Mouse (Mus musculus) midbrain, embryonic 14.5 days (tissue): ENCODE measurements at regions not wholly inside any gene's neighbourhood (a gene's known extent, or its start where the extent isn't known, plus 50 kb on each side); places are given as distances from the start of the nearest gene placed in this dataset.

Experiments used
- ATAC-seq: fragments of 200-750 bp; cut with Nextera tagmentation; 2 replicates; pipeline ENCODE4 v1.8.0; 2017; ENCODE audit warnings: moderate number of reproducible peaks, moderate library complexity; ENCODE audit not compliant: low FRiP score, low TSS enrichment
- DNase-seq: peaks from one replicate; pipeline ENCODE4 v3.0.0-alpha.2; 2015
- H3K27ac ChIP-seq: fragments of 300-500 bp; sonication (generic); replicated peaks from 2 replicates; pipeline ENCODE4 v1.5.1; 2014; ENCODE audit warnings: mild to moderate bottlenecking, low read depth, low read length, moderate library complexity
- H3K27me3 ChIP-seq: fragments of 300-500 bp; sonication (generic); 2 replicates; pipeline ENCODE4 v1.6.1; 2014; ENCODE audit warnings: low read length, control low read depth, mixed read lengths; ENCODE audit not compliant: control insufficient read depth, insufficient read depth
- H3K36me3 ChIP-seq: fragments of 300-500 bp; sonication (generic); 2 replicates; pipeline ENCODE4 v1.6.1; 2014; ENCODE audit warnings: low read length, control low read depth; ENCODE audit not compliant: control insufficient read depth, insufficient read depth
- H3K4me1 ChIP-seq: fragments of 300-500 bp; sonication (generic); 2 replicates; pipeline ENCODE4 v1.6.1; 2014; ENCODE audit warnings: mild to moderate bottlenecking, antibody characterized with exemption, low read length, control low read depth; ENCODE audit not compliant: control insufficient read depth, insufficient read depth
- H3K4me2 ChIP-seq: fragments of 300-500 bp; sonication (generic); 2 replicates; pipeline ENCODE4 v1.6.1; 2014; ENCODE audit warnings: mild to moderate bottlenecking, low read length, moderate library complexity
- H3K4me3 ChIP-seq: fragments of 300-500 bp; sonication (generic); replicated peaks from 2 replicates; pipeline ENCODE4 v1.5.1; 2014; ENCODE audit warnings: low read depth, low read length
- H3K9ac ChIP-seq: fragments of 300-500 bp; sonication (generic); replicated peaks from 2 replicates; pipeline ENCODE4 v1.6.1; 2014; ENCODE audit warnings: mild to moderate bottlenecking, low read length, moderate library complexity
- H3K9me3 ChIP-seq: fragments of 300-500 bp; sonication (generic); 2 replicates; pipeline ENCODE4 v1.6.1; 2016; ENCODE audit warnings: low read length, control low read depth, mixed read lengths; ENCODE audit not compliant: control insufficient read depth
- WGBS: fragments of 180-500 bp; shearing (Covaris S2); extraction: QIAGEN DNeasy Blood & Tissue Kit; methylation state at CpG from one replicate; pipeline ENCODE4 v1.1.7; 2014; 5-methylcytosine and 5-hydroxymethylcytosine counted together

DNA sequence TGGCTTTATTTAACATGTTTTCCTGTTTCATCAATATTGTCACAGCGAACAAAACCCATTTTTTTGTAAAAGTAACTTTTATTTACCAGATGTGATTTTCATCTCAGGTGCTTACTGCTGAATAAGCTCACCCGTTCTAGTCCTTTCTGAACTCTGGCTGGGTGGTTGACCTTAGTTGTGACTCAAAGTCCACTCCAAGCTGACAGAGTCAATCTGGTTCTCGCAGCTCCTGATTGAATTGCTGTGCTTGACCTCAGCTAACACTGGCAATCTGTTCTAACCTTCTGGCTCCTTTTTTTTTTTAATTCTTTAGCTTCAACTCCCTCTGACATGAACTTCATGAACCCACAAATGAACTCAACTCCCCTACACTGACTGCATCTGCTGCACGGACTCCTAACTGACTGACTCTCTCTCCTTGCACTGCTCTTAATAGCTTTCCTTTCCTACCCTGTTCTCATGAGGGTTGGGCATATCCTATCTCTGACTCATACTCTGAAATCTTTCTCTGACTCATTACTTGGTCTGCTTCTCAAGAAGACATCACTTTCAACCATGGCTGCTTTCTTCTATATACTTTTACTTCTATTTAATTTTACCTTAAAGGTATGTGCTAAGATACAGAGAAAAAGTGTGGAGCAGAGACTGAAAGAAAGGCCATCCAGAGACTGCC, 65.4 kb upstream of the Tacr3 start:
- H3K4me1 ChIP-seq, result no peaks in the 10 kb centered on the region
- DNase-seq (no peak), ATAC-seq (no peak)
- no peaks in the 10 kb centered on the region for H3K9me3 ChIP-seq
- no peaks in the 10 kb centered on the region for H3K27me3 ChIP-seq
- WGBS, result 84% methylated on average over 4 of the region's 4 CpGs
- H3K27ac ChIP-seq, result no peak overlapping the region
- H3K4me3 ChIP-seq, result no peak overlapping the region
- H3K36me3 ChIP-seq, result no peaks in the 10 kb centered on the region
- H3K4me2 ChIP-seq, result no peak overlapping the region
- H3K9ac ChIP-seq, result no peak overlapping the region
